Mouse (Mus musculus): ENCODE measurements around the gene Ddx39b. TPM values are rescaled to one million over a fixed set of nuclear protein-coding genes. Genes with fewer than 3 reads are reported as not detected.
"Not testable (repeated sequence)": the region's sequence is repeated elsewhere in the genome, so short reads cannot be mapped to it uniquely, and the experiment has no call there.

The Ddx39b gene
- polyA plus RNA-seq, 1 experiment from 2014 or later: 213 TPM

DNA sequence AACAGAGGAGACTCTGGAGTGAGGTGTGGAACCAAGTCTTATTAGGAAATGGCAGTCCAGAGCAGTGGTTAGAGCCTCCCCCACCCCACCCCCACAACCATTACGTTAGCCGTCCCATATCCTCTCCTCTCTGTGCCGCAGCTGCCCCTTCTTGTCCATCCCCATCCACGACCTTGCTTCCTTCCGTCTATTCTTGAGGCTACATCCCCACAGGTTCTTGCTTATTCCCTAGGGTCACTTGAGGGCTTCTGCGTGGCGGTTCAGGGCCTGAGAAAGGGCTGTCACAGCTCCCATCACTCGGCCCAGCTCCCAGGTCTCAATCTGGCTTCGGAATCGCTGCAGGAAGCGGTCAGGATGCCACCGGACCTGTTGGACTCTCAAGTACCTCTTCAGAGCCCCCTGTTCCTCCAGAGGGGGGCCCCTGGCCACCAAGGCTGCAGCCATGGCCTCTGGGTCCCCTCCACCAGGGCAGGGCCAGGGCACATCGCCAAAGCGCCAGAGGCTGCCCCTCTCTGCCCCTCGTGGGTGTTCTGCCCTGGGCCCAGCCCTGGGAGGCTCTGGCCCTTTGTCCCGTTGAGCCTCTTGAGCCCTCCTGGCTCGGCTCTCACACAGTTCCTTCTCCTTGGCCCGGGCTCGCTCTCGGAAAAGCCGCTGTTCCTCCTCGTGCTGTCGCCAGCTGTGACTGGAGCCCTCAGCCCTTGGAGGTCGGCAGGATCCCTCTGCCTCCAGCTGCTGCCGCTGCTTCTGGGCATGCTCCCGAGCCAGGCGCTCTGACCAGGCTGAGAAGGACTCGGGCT lies 21.2 kb upstream of the Ddx39b start, which contains the start of gene Gm16181:
Gm16181 (plus strand) TSS at position 679 of the 797 bp plus-strand sequence.
- peaks cover 28% of the 10 kb centered on the region for H3K4me1 ChIP-seq (replicated peaks)
- WGBS: 66% methylated on average over 28 of the region's 28 CpGs
- H3K9me3 ChIP-seq (replicated peaks): no peaks in the 10 kb centered on the region
- no peak within 1 kb of the TSS for H3K9ac ChIP-seq
- H3K27me3 ChIP-seq: no peaks in the 10 kb centered on the region
- peak within 1 kb of the TSS; percentile 60 for H3K27ac ChIP-seq
- peaks cover 11% of the 10 kb centered on the region; the same call in 1 of the 2 replicates for H3K36me3 ChIP-seq
- no peak within 1 kb of the TSS for H3K4me2 ChIP-seq
- no peak for ATAC-seq (replicated peaks; ENCODE audit: insufficient number of reproducible peaks, insufficient read depth, low FRiP score, low read depth)
- no peak within 1 kb of the TSS for H3K4me3 ChIP-seq

DNA sequence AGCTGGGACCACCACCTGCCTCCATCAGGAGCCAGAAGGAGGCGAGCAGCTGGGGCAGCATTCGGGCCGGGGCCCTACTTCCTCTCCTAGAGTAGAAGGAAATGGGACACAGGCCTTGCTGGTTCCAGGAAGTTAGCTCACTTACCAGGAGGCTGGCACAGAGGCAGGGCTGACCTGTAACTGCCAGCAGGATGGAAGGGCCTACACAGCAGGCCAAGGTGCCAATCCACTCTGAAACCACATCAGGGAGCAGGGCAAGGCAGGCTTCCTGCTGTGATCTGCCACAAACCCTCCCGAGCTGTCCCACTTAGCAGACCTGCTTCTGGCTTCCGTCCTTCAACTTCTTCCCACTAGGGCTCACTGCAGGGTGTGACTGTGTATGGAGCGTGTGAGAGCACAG lies 19.2 kb upstream of the Ddx39b start:
- Histone ChIP-seq H3K4me1 (replicated peaks) (peaks cover 34% of the 10 kb centered on the region), H3K27ac (peak overlapping the region; percentile 39), H3K4me2 (no peak overlapping the region), H3K9me3 (replicated peaks) (no peaks in the 10 kb centered on the region), H3K9ac (no peak overlapping the region), H3K4me3 (no peak overlapping the region), H3K27me3 (no peaks in the 10 kb centered on the region), H3K36me3 (peaks cover 16% of the 10 kb centered on the region; the same call in 1 of the 2 replicates)
- ATAC-seq (replicated peaks; ENCODE audit: insufficient number of reproducible peaks, insufficient read depth, low FRiP score, low read depth): no peak
- 51% methylated on average over 6 of the region's 6 CpGs for WGBS

DNA sequence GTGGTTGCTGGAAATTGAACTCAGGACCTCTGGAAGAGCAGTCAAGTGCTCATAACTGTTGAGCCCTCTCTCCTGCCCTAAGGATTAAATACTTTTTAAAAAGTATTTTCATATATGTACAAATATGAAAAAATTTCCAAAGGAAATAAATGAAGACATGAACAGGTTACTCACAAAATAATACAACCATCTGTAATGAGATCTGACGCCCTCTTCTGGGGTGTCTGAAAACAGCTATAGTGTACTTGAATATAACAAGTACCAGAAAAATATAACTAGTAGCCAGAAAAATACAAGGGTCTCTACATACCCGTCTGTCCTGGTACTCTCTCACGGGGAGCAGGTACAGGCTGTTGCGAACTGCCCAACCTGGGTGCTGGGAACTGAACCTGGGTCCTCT lies 16.9 kb upstream of the Ddx39b start:
- peaks cover 22% of the 10 kb centered on the region for H3K4me1 ChIP-seq (replicated peaks)
- no peak for ATAC-seq (replicated peaks; ENCODE audit: insufficient number of reproducible peaks, insufficient read depth, low FRiP score, low read depth)
- no peaks in the 10 kb centered on the region for H3K27me3 ChIP-seq
- H3K4me3 ChIP-seq: no peak overlapping the region
- no peak overlapping the region for H3K4me2 ChIP-seq
- H3K27ac ChIP-seq: no peak overlapping the region
- WGBS: 99% methylated on average over 4 of the region's 4 CpGs
- H3K9me3 ChIP-seq (replicated peaks): no peaks in the 10 kb centered on the region
- peaks cover 36% of the 10 kb centered on the region for H3K36me3 ChIP-seq
- no peak overlapping the region for H3K9ac ChIP-seq

DNA sequence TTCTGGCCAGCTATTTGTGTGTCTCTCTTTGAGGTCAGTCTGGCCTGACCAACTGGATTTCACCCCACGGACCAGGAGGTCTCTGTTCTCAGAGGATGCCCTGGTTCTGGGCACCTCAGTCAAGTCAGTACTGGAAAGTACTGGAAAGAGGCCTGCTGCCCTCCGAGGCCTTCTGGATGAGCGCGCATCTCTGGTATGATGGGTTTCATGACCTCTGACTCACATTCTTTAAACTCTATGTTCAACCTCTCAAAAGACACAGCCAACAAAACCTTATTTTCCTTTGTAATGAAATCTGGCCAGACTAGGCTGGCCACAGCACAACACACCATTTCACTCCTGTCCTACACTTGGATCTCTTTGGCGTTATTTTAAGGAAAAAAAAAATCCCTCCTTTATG lies 16.1 kb upstream of the Ddx39b start:
- Histone ChIP-seq H3K4me2 (no peak overlapping the region), H3K36me3 (peaks cover 37% of the 10 kb centered on the region), H3K9me3 (replicated peaks) (no peaks in the 10 kb centered on the region), H3K27me3 (no peaks in the 10 kb centered on the region), H3K9ac (no peak overlapping the region), H3K27ac (no peak overlapping the region), H3K4me1 (replicated peaks) (peaks cover 14% of the 10 kb centered on the region), H3K4me3 (no peak overlapping the region)
- ATAC-seq (replicated peaks; ENCODE audit: insufficient number of reproducible peaks, insufficient read depth, low FRiP score, low read depth): no peak
- 90% methylated on average over 5 of the region's 5 CpGs for WGBS

DNA sequence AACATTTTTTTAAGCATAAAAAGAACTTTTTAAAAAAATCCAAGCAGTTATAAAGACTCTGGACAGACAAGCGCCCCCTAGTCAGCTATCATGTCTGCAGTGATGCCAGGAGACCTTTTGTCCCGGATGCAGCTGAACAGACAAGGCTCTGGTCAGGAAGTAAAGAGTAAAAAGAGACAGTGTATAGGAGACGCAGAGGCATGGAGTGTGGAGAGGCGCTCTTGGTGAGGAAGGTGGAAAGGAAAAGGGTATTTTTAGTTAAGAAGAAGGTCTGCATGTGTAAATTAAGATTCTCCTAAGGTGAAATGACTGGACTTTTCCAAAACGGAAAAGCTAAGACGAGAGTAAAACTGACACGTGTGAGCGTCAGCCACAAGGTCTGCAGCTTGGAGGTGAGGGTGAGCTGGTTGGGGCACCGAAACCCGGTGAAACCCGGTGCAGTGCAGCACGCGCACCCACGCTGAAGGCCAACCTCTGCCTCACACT lies 14.9 kb upstream of the Ddx39b start:
- 0 out of 2 replicates have a peak, but pooled peaks cover 7% of the 10 kb centered on the region for H3K4me1 ChIP-seq (replicated peaks)
- H3K4me2 ChIP-seq: no peak overlapping the region
- H3K4me3 ChIP-seq: no peak overlapping the region
- H3K9ac ChIP-seq: no peak overlapping the region
- H3K9me3 ChIP-seq (replicated peaks): no peaks in the 10 kb centered on the region
- no peaks in the 10 kb centered on the region for H3K27me3 ChIP-seq
- no peak for ATAC-seq (replicated peaks; ENCODE audit: insufficient number of reproducible peaks, insufficient read depth, low FRiP score, low read depth)
- 74% methylated on average over 14 of the region's 14 CpGs for WGBS
- H3K27ac ChIP-seq: no peak overlapping the region
- H3K36me3 ChIP-seq: peaks cover 42% of the 10 kb centered on the region

DNA sequence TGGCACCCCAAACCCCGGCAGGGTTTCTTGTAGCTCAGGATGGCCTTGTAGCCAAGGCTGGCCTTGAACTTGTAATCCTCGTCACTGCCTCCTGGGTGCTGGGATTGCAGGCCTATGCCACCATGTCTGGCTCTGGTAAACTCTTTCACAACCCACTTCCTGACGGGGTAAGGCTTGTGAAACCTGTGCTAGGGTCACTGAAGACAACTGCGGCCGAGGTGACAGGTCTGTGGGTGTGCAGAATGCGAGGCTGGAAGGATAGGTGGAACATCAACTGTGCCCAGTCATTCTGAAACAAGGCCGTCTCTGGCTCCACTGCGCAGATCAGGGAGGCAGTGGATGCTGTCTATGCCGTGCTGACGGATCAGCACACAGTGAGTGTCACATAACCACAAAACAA lies 10.5 kb upstream of the Ddx39b start:
- Histone ChIP-seq H3K36me3 (peaks cover 37% of the 10 kb centered on the region), H3K27ac (no peak overlapping the region), H3K27me3 (no peaks in the 10 kb centered on the region), H3K4me2 (no peak overlapping the region), H3K9me3 (replicated peaks) (no peaks in the 10 kb centered on the region), H3K4me3 (no peak overlapping the region), H3K4me1 (replicated peaks) (peaks cover 37% of the 10 kb centered on the region), H3K9ac (no peak overlapping the region)
- ATAC-seq (replicated peaks; ENCODE audit: insufficient number of reproducible peaks, insufficient read depth, low FRiP score, low read depth): no peak
- 87% methylated on average over 10 of the region's 10 CpGs for WGBS

DNA sequence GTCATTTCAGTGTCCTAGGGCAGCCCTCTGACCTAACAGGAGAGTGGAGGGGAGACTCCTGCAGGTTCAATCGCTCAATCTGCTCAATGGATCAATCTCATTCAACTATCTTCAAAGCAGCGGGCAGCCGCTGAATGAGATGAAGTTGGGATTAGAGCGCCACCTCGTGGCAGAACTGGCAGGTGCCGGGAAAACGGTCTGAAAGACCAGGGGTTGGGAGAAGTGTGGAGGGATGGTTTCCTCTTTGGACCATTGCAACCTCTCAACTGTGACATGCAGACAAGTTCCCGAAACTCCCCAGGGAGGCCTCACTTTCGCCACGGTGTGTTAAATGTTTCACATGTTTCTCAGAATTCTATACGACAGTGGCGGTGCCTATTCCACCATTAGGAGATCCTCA lies 9.5 kb upstream of the Ddx39b start:
- no peak for ATAC-seq (replicated peaks; ENCODE audit: insufficient number of reproducible peaks, insufficient read depth, low FRiP score, low read depth)
- Histone ChIP-seq H3K4me1 (replicated peaks) (peaks cover 34% of the 10 kb centered on the region), H3K4me2 (no peak overlapping the region), H3K27ac (peak overlapping the region; percentile 96; the same call in 1 of the 2 replicates), H3K4me3 (no peak overlapping the region), H3K36me3 (peaks cover 35% of the 10 kb centered on the region), H3K27me3 (no peaks in the 10 kb centered on the region), H3K9me3 (replicated peaks) (no peaks in the 10 kb centered on the region), H3K9ac (no peak overlapping the region)
- 10% methylated on average over 12 of the region's 12 CpGs for WGBS

DNA sequence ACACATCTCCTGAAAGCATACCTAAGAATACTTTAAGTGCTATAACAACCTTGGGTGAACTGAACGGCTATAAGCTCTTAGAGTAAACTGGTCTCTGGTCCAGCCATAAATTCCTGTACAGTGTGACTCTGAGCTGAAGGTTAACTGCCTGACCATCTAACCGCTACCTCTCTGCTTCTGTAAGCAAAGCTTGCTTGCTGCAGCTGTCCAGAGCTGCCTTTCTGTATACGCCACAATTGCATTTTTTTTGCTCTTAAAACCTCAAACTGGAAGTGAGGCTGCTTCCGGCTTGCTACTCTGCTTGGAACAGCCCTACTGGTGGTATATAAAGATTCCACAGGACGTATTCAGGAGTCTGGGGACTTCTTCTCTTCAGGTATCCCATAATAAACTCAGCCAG lies 8.9 kb upstream of the Ddx39b start:
- peaks cover 29% of the 10 kb centered on the region for H3K36me3 ChIP-seq
- H3K4me3 ChIP-seq: no peak overlapping the region
- H3K27ac ChIP-seq: peak overlapping the region; percentile 96
- WGBS: 68% methylated on average over 5 of the region's 5 CpGs
- H3K4me1 ChIP-seq (replicated peaks): peaks cover 34% of the 10 kb centered on the region
- ATAC-seq (replicated peaks; ENCODE audit: insufficient number of reproducible peaks, insufficient read depth, low FRiP score, low read depth): no peak
- no peaks in the 10 kb centered on the region for H3K27me3 ChIP-seq
- H3K4me2 ChIP-seq: no peak overlapping the region; the same call in 1 of the 2 replicates
- no peaks in the 10 kb centered on the region for H3K9me3 ChIP-seq (replicated peaks)
- H3K9ac ChIP-seq: no peak overlapping the region

DNA sequence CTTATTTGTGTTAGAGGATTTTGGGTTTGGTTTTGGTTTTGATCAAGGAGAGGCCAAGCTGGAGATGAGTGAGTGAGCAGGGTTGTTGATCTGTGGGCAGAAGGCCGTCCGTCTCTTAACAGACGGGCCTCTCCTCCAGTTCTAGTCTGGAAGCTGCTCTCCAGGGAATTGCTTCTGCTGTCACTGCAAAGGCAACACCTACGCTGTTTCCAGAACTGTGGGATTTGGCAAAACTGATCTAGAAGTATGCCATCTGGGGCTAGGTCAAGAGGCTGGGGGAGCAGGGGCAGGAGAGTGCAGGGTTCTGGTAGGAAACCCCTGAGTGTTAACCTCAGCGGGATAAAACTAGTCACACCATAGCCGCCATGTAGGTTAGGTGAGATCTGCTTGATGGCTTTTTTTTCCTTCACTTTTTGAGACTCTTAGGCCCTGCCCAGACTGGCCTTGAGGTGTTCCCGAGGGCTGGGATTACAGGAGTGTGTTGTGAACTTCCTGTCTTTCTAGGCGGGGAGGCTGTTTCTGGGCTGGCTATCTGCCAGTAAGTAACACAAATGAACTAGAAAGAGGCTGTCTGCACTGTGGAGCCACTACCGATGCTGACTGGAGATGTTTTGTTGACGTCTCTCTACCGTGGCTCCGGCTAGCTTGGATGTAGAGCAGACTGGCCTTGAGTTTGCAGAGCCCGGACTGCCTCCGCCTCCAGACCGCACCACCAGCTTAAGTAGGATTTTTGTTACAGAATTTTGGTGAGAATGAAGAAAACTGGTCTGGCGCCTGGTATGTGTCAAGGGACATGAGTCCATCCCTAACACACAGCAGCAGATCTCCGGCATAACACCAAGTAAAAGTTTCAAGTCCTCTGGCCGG lies 8.2 kb upstream of the Ddx39b start, which contains the start of gene Atp6v1g2:
Atp6v1g2 (plus strand) TSS at position 547 of the 867 bp plus-strand sequence.
- H3K27me3 ChIP-seq: no peaks in the 10 kb centered on the region

DNA sequence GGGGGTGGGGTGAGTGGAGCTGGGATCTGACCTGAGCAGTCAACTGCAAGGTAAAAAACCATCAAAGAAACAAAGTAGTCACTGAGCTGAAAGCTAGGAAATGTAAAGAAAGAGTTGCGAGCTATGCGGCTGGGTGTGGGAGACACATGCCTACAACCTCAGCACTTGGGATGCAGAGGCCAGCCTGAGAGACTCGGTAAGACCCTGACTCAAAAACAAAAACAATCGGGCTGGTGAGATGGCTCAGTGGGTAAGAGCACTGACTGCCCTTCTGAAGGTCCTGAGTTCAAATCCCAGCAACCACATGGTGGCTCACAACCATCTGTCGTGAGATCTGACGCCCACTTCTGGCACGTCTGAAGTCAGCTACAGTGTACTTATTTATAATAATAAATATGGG lies 7.5 kb upstream of the Ddx39b start:
- 80% methylated on average over 7 of the region's 7 CpGs for WGBS
- H3K4me3 ChIP-seq: peak overlapping the region; percentile 63
- H3K27me3 ChIP-seq; ATAC-seq (replicated peaks; ENCODE audit: insufficient number of reproducible peaks, insufficient read depth, low FRiP score, low read depth); H3K9me3 ChIP-seq (replicated peaks); H3K9ac ChIP-seq: not testable (repeated sequence)
- H3K4me2 ChIP-seq: peak overlapping the region; percentile 90
- peaks cover 34% of the 10 kb centered on the region for H3K4me1 ChIP-seq (replicated peaks)
- peak overlapping the region; percentile 96 for H3K27ac ChIP-seq
- peaks cover 19% of the 10 kb centered on the region for H3K36me3 ChIP-seq

More for the DNA sequence above, 8.2 kb upstream of the Ddx39b start, which contains the start of gene Atp6v1g2:
- Histone ChIP-seq H3K9me3 (replicated peaks) (no peaks in the 10 kb centered on the region), H3K4me1 (replicated peaks) (peaks cover 34% of the 10 kb centered on the region), H3K9ac (no peak within 1 kb of the TSS; the same call in 1 of the 2 replicates), H3K4me3 (peak within 1 kb of the TSS; percentile 63), H3K27ac (peak within 1 kb of the TSS; percentile 96), H3K4me2 (peak within 1 kb of the TSS; percentile 90), H3K36me3 (peaks cover 24% of the 10 kb centered on the region)
- WGBS: 48% methylated on average over 18 of the region's 18 CpGs
- ATAC-seq (replicated peaks; ENCODE audit: insufficient number of reproducible peaks, insufficient read depth, low FRiP score, low read depth): no peak

DNA sequence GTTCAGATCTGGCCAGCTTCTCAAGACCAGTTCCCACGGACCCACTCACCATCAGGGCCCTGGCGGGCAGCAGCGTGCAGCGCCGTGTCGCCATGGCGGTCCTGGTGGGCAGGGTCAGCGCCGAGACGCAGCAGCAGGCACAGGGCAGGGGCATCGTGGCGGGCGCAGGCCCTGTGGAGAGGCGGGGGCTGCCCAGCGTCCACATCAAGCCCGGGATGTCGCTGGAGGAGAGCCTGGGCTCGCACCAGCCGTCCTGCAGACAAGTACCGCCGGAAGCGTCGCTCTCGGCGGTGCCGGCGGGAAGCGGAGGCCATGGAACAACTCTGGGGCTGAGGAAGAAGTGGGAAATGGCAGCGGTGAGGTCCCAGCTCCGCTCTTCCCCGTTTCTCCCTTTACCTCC lies 6.6 kb upstream of the Ddx39b start:
- 2% methylated on average over 31 of the region's 31 CpGs for WGBS
- Histone ChIP-seq H3K36me3 (peaks cover 11% of the 10 kb centered on the region; the same call in 1 of the 2 replicates), H3K27me3 (no peaks in the 10 kb centered on the region), H3K9ac (peak overlapping the region; percentile 75), H3K9me3 (replicated peaks) (no peaks in the 10 kb centered on the region), H3K27ac (peak overlapping the region; percentile 96), H3K4me3 (peak overlapping the region; percentile 63), H3K4me1 (replicated peaks) (peaks cover 34% of the 10 kb centered on the region), H3K4me2 (peak overlapping the region; percentile 90)
- no peak for ATAC-seq (replicated peaks; ENCODE audit: insufficient number of reproducible peaks, insufficient read depth, low FRiP score, low read depth)
